Mouse (Mus musculus) forebrain, embryonic 12.5 days (tissue): Measurements from ENCODE around the gene Ltb. TPM values are rescaled to one million over a fixed set of nuclear protein-coding genes. Genes with fewer than 3 reads are reported as not detected.
"Not testable (repeated sequence)": the region's sequence is repeated elsewhere in the genome, so short reads cannot be mapped to it uniquely, and the experiment has no call there.

Experiments
- ATAC-seq: fragments of 200-750 bp; cut with Nextera tagmentation; 2 replicates; pipeline ENCODE4 v1.8.0; 2017; ENCODE audit warnings: moderate TSS enrichment; ENCODE audit not compliant: low FRiP score
- H3K27ac ChIP-seq: fragments of 300-500 bp; sonication (generic); 2 replicates; pipeline ENCODE4 v1.5.1; 2016; ENCODE audit warnings: mild to moderate bottlenecking
- H3K27me3 ChIP-seq: fragments of 300-500 bp; sonication (generic); 2 replicates; pipeline ENCODE4 v1.6.1; 2016; ENCODE audit warnings: mild to moderate bottlenecking
- H3K36me3 ChIP-seq: fragments of 300-500 bp; sonication (generic); replicated peaks from 2 replicates; pipeline ENCODE4 v1.6.1; 2016; ENCODE audit warnings: mild to moderate bottlenecking
- H3K4me1 ChIP-seq: fragments of 300-500 bp; sonication (generic); 2 replicates; pipeline ENCODE4 v1.6.1; 2016
- H3K4me2 ChIP-seq: fragments of 300-500 bp; sonication (generic); 2 replicates; pipeline ENCODE4 v1.6.1; 2016; ENCODE audit warnings: mild to moderate bottlenecking, moderate library complexity
- H3K4me3 ChIP-seq: fragments of 300-500 bp; sonication (generic); replicated peaks from 2 replicates; pipeline ENCODE4 v1.5.1; 2016; ENCODE audit warnings: mild to moderate bottlenecking
- H3K9ac ChIP-seq: fragments of 300-500 bp; sonication (generic); 2 replicates; pipeline ENCODE4 v1.6.1; 2016; ENCODE audit warnings: mild to moderate bottlenecking
- H3K9me3 ChIP-seq: fragments of 300-500 bp; sonication (generic); 2 replicates; pipeline ENCODE4 v1.6.1; 2016
- WGBS: fragments of 180-500 bp; shearing (Covaris S2); methylation state at CpG from one replicate; pipeline ENCODE4 v1.1.7; 2016; 5-methylcytosine and 5-hydroxymethylcytosine counted together
- polyA plus RNA-seq: library from polyadenylated mRNA; unstranded; fragments of >200 nt; fragmentation: Nextera tagmentation; extraction: Ambion mirVana; gene quantifications from 2 replicates; pipeline ENCODE4 v1.2.1, GENCODE M21; 2016

The Ltb gene
- polyA plus RNA-seq, 1 experiment from 2014 or later: not detected

DNA sequence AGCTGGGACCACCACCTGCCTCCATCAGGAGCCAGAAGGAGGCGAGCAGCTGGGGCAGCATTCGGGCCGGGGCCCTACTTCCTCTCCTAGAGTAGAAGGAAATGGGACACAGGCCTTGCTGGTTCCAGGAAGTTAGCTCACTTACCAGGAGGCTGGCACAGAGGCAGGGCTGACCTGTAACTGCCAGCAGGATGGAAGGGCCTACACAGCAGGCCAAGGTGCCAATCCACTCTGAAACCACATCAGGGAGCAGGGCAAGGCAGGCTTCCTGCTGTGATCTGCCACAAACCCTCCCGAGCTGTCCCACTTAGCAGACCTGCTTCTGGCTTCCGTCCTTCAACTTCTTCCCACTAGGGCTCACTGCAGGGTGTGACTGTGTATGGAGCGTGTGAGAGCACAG is 28.1 kb downstream of the Ltb start:
- Histone ChIP-seq H3K4me1 (no peaks in the 10 kb centered on the region), H3K27ac (no peak overlapping the region), H3K27me3 (no peaks in the 10 kb centered on the region), H3K9me3 (no peaks in the 10 kb centered on the region), H3K4me2 (no peak overlapping the region), H3K36me3 (peaks cover 61% of the 10 kb centered on the region), H3K4me3 (no peak overlapping the region), H3K9ac (no peak overlapping the region)
- WGBS: 85% methylated on average over 6 of the region's 6 CpGs
- no peak for ATAC-seq

- 92% methylated on average over 4 of the region's 4 CpGs for WGBS
- Histone ChIP-seq H3K27me3 (no peaks in the 10 kb centered on the region), H3K4me3 (no peak overlapping the region), H3K9ac (no peak overlapping the region), H3K36me3 (peaks cover 71% of the 10 kb centered on the region), H3K27ac (no peak overlapping the region), H3K4me2 (no peak overlapping the region), H3K4me1 (no peaks in the 10 kb centered on the region), H3K9me3 (no peaks in the 10 kb centered on the region)
- no peak for ATAC-seq
These were observed 30.4 kb downstream of the Ltb start for GRCm38 (mm10) chr17:35224641-35225040.

DNA sequence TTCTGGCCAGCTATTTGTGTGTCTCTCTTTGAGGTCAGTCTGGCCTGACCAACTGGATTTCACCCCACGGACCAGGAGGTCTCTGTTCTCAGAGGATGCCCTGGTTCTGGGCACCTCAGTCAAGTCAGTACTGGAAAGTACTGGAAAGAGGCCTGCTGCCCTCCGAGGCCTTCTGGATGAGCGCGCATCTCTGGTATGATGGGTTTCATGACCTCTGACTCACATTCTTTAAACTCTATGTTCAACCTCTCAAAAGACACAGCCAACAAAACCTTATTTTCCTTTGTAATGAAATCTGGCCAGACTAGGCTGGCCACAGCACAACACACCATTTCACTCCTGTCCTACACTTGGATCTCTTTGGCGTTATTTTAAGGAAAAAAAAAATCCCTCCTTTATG is 31.2 kb downstream of the Ltb start:
- Histone ChIP-seq H3K9ac (no peak overlapping the region), H3K9me3 (no peaks in the 10 kb centered on the region), H3K27me3 (no peaks in the 10 kb centered on the region), H3K27ac (no peak overlapping the region), H3K4me1 (no peaks in the 10 kb centered on the region), H3K36me3 (peaks cover 69% of the 10 kb centered on the region), H3K4me2 (no peak overlapping the region), H3K4me3 (no peak overlapping the region)
- 96% methylated on average over 5 of the region's 5 CpGs for WGBS
- ATAC-seq: no peak

- H3K4me2 ChIP-seq: no peak overlapping the region
- H3K4me3 ChIP-seq: no peak overlapping the region
- H3K4me1 ChIP-seq: peaks cover under 1% of the 10 kb centered on the region
- no peak overlapping the region for H3K9ac ChIP-seq
- H3K27me3 ChIP-seq: no peaks in the 10 kb centered on the region
- peaks cover 73% of the 10 kb centered on the region for H3K36me3 ChIP-seq
- no peaks in the 10 kb centered on the region for H3K9me3 ChIP-seq
- ATAC-seq: no peak
- H3K27ac ChIP-seq: no peak overlapping the region
- WGBS: 90% methylated on average over 14 of the region's 14 CpGs
These were observed 32.4 kb downstream of the Ltb start for GRCm38 (mm10) chr17:35226561-35227046.

- H3K27ac ChIP-seq: no peak overlapping the region
- H3K4me2 ChIP-seq: no peak overlapping the region
- no peak overlapping the region for H3K9ac ChIP-seq
- ATAC-seq: no peak
- no peak overlapping the region for H3K4me3 ChIP-seq
- H3K36me3 ChIP-seq: peaks cover 59% of the 10 kb centered on the region
- WGBS: 94% methylated on average over 10 of the region's 10 CpGs
- H3K4me1 ChIP-seq: peaks cover 24% of the 10 kb centered on the region
- H3K27me3 ChIP-seq: no peaks in the 10 kb centered on the region
- H3K9me3 ChIP-seq: no peaks in the 10 kb centered on the region
These were observed 36.8 kb downstream of the Ltb start for GRCm38 (mm10) chr17:35231022-35231421.

DNA sequence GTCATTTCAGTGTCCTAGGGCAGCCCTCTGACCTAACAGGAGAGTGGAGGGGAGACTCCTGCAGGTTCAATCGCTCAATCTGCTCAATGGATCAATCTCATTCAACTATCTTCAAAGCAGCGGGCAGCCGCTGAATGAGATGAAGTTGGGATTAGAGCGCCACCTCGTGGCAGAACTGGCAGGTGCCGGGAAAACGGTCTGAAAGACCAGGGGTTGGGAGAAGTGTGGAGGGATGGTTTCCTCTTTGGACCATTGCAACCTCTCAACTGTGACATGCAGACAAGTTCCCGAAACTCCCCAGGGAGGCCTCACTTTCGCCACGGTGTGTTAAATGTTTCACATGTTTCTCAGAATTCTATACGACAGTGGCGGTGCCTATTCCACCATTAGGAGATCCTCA is 37.8 kb downstream of the Ltb start:
- ATAC-seq: no peak
- H3K9ac ChIP-seq: no peak overlapping the region
- H3K4me3 ChIP-seq: no peak overlapping the region; the same call in 1 of the 2 replicates
- H3K27ac ChIP-seq: no peak overlapping the region
- peaks cover 28% of the 10 kb centered on the region for H3K4me1 ChIP-seq
- peaks cover 53% of the 10 kb centered on the region for H3K36me3 ChIP-seq
- H3K27me3 ChIP-seq: no peaks in the 10 kb centered on the region
- 16% methylated on average over 12 of the region's 12 CpGs for WGBS
- H3K4me2 ChIP-seq: no peak overlapping the region
- H3K9me3 ChIP-seq: no peaks in the 10 kb centered on the region

DNA sequence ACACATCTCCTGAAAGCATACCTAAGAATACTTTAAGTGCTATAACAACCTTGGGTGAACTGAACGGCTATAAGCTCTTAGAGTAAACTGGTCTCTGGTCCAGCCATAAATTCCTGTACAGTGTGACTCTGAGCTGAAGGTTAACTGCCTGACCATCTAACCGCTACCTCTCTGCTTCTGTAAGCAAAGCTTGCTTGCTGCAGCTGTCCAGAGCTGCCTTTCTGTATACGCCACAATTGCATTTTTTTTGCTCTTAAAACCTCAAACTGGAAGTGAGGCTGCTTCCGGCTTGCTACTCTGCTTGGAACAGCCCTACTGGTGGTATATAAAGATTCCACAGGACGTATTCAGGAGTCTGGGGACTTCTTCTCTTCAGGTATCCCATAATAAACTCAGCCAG is 38.4 kb downstream of the Ltb start:
- no peak for ATAC-seq
- Histone ChIP-seq H3K4me3 (no peak overlapping the region), H3K27me3 (no peaks in the 10 kb centered on the region), H3K36me3 (peaks cover 46% of the 10 kb centered on the region), H3K27ac (no peak overlapping the region), H3K4me2 (no peak overlapping the region), H3K9me3 (no peaks in the 10 kb centered on the region), H3K9ac (no peak overlapping the region), H3K4me1 (peaks cover 28% of the 10 kb centered on the region)
- 93% methylated on average over 5 of the region's 5 CpGs for WGBS

DNA sequence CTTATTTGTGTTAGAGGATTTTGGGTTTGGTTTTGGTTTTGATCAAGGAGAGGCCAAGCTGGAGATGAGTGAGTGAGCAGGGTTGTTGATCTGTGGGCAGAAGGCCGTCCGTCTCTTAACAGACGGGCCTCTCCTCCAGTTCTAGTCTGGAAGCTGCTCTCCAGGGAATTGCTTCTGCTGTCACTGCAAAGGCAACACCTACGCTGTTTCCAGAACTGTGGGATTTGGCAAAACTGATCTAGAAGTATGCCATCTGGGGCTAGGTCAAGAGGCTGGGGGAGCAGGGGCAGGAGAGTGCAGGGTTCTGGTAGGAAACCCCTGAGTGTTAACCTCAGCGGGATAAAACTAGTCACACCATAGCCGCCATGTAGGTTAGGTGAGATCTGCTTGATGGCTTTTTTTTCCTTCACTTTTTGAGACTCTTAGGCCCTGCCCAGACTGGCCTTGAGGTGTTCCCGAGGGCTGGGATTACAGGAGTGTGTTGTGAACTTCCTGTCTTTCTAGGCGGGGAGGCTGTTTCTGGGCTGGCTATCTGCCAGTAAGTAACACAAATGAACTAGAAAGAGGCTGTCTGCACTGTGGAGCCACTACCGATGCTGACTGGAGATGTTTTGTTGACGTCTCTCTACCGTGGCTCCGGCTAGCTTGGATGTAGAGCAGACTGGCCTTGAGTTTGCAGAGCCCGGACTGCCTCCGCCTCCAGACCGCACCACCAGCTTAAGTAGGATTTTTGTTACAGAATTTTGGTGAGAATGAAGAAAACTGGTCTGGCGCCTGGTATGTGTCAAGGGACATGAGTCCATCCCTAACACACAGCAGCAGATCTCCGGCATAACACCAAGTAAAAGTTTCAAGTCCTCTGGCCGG is 39.1 kb downstream of the Ltb start, which contains the start of gene Atp6v1g2:
Gene Atp6v1g2 (plus strand): TSS at position 547 of the 867 bp plus-strand sequence.
- 89% methylated on average over 18 of the region's 18 CpGs for WGBS
- Histone ChIP-seq H3K27ac (peak within 1 kb of the TSS; percentile 96), H3K4me3 (peak within 1 kb of the TSS; percentile 55), H3K4me2 (peak within 1 kb of the TSS; percentile 88), H3K9ac (peak within 1 kb of the TSS; percentile 33; the same call in 1 of the 2 replicates), H3K36me3 (peaks cover 39% of the 10 kb centered on the region), H3K4me1 (peaks cover 28% of the 10 kb centered on the region), H3K27me3 (no peaks in the 10 kb centered on the region), H3K9me3 (no peaks in the 10 kb centered on the region)
- ATAC-seq: no peak

- 89% methylated on average over 7 of the region's 7 CpGs for WGBS
- not testable (repeated sequence) for ATAC-seq, H3K9ac ChIP-seq, H3K27me3 ChIP-seq, H3K4me3 ChIP-seq, H3K9me3 ChIP-seq
- H3K4me2 ChIP-seq: peak overlapping the region; percentile 88
- peaks cover 28% of the 10 kb centered on the region for H3K4me1 ChIP-seq
- H3K36me3 ChIP-seq: peaks cover 32% of the 10 kb centered on the region
- peak overlapping the region; percentile 50; the same call in 1 of the 2 replicates for H3K27ac ChIP-seq
These were observed 39.9 kb downstream of the Ltb start for GRCm38 (mm10) chr17:35234090-35234489.

DNA sequence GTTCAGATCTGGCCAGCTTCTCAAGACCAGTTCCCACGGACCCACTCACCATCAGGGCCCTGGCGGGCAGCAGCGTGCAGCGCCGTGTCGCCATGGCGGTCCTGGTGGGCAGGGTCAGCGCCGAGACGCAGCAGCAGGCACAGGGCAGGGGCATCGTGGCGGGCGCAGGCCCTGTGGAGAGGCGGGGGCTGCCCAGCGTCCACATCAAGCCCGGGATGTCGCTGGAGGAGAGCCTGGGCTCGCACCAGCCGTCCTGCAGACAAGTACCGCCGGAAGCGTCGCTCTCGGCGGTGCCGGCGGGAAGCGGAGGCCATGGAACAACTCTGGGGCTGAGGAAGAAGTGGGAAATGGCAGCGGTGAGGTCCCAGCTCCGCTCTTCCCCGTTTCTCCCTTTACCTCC is 40.7 kb downstream of the Ltb start:
- peak overlapping the region; percentile 55 for H3K4me3 ChIP-seq
- H3K4me1 ChIP-seq: peaks cover 28% of the 10 kb centered on the region
- H3K9ac ChIP-seq: peak overlapping the region; percentile 81
- 10% methylated on average over 31 of the region's 31 CpGs for WGBS
- no peak for ATAC-seq
- no peaks in the 10 kb centered on the region for H3K27me3 ChIP-seq
- peak overlapping the region; percentile 96 for H3K27ac ChIP-seq
- peaks cover 24% of the 10 kb centered on the region for H3K36me3 ChIP-seq
- no peaks in the 10 kb centered on the region for H3K9me3 ChIP-seq
- peak overlapping the region; percentile 88 for H3K4me2 ChIP-seq

DNA sequence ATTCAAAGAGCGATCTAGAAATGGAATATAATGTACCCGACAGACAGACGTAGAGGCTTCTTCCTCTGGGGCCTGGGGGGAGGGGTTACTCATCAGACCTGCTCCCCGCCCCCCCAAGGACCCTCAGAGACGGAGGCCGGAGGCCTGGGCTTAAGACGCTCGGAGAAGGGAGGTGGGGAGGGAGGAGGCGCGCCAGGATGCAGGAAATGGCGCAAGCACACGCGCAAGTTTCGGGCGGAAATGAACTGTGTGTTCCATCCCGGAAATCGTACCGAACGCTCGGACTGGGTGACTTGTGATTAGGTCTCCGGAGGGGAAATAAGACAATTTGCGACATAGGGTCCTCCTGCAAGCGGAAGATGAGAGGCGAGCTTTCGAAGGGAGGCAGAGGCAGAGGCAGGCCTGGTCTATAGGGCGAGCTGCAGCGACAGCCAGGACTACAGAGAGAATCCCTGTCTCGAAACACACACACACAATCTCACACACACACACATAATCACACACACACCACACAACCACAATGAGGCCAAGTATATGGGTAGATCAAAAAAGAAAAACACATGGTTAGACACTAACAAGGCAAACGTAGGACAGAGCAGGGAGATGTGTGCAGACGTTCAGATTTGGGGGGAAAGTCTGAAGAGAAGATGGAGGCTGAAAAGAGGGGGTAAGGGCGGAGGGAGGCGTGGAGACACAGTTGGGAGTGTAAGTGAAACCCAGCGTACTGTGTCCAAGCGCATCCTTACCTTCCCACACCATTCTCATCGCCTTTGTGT is 41.6 kb downstream of the Ltb start, which contains the start of gene Nfkbil1:
Gene Nfkbil1 (minus strand): TSS at position 179 of the 776 bp plus-strand sequence.
- H3K9me3 ChIP-seq: no peaks in the 10 kb centered on the region
- H3K4me3 ChIP-seq: peak within 1 kb of the TSS; percentile 55
- H3K4me1 ChIP-seq: peaks cover 37% of the 10 kb centered on the region
- ATAC-seq: peak; percentile 82
- under 1% methylated on average over 35 of the region's 35 CpGs for WGBS
- H3K4me2 ChIP-seq: peak within 1 kb of the TSS; percentile 88
- H3K27me3 ChIP-seq: no peaks in the 10 kb centered on the region
- peak within 1 kb of the TSS; percentile 81 for H3K9ac ChIP-seq
- peaks cover 17% of the 10 kb centered on the region for H3K36me3 ChIP-seq
- peak within 1 kb of the TSS; percentile 96 for H3K27ac ChIP-seq

DNA sequence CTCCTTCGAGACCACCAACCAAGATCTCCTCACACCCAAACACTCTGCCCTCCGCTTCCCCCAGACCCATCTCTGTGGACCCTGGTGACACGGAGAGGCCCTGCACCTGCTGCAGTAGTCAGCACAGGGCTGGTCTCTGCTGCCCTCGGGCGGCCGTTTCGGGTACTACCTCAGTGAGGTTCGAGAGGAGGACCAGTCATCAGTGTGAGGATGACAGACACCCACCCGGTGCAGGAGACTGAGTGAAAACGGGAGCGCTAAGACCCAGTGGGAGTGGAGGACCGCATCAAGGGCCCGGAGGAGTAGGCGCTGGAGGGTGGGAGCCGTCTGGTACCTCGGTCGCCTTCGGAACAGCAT is 42.1 kb downstream of the Ltb start:
- peak; percentile 76 for ATAC-seq
- Histone ChIP-seq H3K27me3 (no peaks in the 10 kb centered on the region), H3K4me1 (peaks cover 39% of the 10 kb centered on the region), H3K27ac (peak overlapping the region; percentile 96), H3K36me3 (peaks cover 12% of the 10 kb centered on the region; the same call in 1 of the 2 replicates), H3K9ac (peak overlapping the region; percentile 81), H3K4me2 (peak overlapping the region; percentile 88), H3K4me3 (peak overlapping the region; percentile 55), H3K9me3 (no peaks in the 10 kb centered on the region)
- under 1% methylated on average over 18 of the region's 18 CpGs for WGBS
